Mouse (Mus musculus): ENCODE measurements at regions not wholly inside any gene's neighbourhood (a gene's known extent, or its start where the extent isn't known, plus 50 kb on each side); places are given as distances from the start of the nearest gene placed in this dataset.

- Histone ChIP-seq H3K79me2 (ENCODE audit: control insufficient read depth, insufficient read depth, low read length) (no peaks in the 10 kb centered on the region), H3K27ac (replicated peaks; ENCODE audit: insufficient read depth, low read depth, low read length) (no peak overlapping the region), H3K36me3 (ENCODE audit: control insufficient read depth, insufficient read depth, low read length) (no peaks in the 10 kb centered on the region), H3K9ac (ENCODE audit: low read depth, low read length) (no peak overlapping the region), H3K4me1 (ENCODE audit: control insufficient read depth, insufficient read depth, low read length) (no peaks in the 10 kb centered on the region), H3K27me3 (ENCODE audit: control insufficient read depth, insufficient read depth, low read length) (no peaks in the 10 kb centered on the region), H3K4me3 (ENCODE audit: insufficient read depth, low read depth, low read length) (no peak overlapping the region)
- 78% methylated on average over 3 of the region's 3 CpGs for WGBS
- no peak for TF ChIP-seq POLR2A (IDR thresholded peaks at IDR 0.05; ENCODE audit: extremely low read depth, insufficient read depth, low read length)
- no peak for TF ChIP-seq CTCF (IDR thresholded peaks at IDR 0.05; ENCODE audit: low read depth, low read length)
- no peak for DNase-seq (ENCODE audit: extremely low read depth, low read depth, low spot score)
Observed at GRCm38 (mm10) chr15:37166744-37167143, 159.2 kb upstream of the Zfp706 start.

GRCm38 (mm10) chr15:37165887-37166507 lies 158.4 kb upstream of the Zfp706 start:
- H3K9ac ChIP-seq (ENCODE audit: low read depth, low read length) = no peak overlapping the region
- WGBS = 20% methylated on average over 12 of the region's 12 CpGs
- H3K79me2 ChIP-seq (ENCODE audit: control insufficient read depth, insufficient read depth, low read length) = no peaks in the 10 kb centered on the region
- H3K27ac ChIP-seq (replicated peaks; ENCODE audit: insufficient read depth, low read depth, low read length) = no peak overlapping the region
- H3K36me3 ChIP-seq (ENCODE audit: control insufficient read depth, insufficient read depth, low read length) = no peaks in the 10 kb centered on the region
- H3K4me3 ChIP-seq (ENCODE audit: insufficient read depth, low read depth, low read length) = no peak overlapping the region
- DNase-seq (ENCODE audit: extremely low read depth, low read depth, low spot score) = no peak
- no peaks in the 10 kb centered on the region for H3K4me1 ChIP-seq (ENCODE audit: control insufficient read depth, insufficient read depth, low read length)
- H3K27me3 ChIP-seq (ENCODE audit: control insufficient read depth, insufficient read depth, low read length) = no peaks in the 10 kb centered on the region
- TF ChIP-seq CTCF (IDR thresholded peaks at IDR 0.05; ENCODE audit: low read depth, low read length) (no peak), POLR2A (IDR thresholded peaks at IDR 0.05; ENCODE audit: extremely low read depth, insufficient read depth, low read length) (no peak)

DNA sequence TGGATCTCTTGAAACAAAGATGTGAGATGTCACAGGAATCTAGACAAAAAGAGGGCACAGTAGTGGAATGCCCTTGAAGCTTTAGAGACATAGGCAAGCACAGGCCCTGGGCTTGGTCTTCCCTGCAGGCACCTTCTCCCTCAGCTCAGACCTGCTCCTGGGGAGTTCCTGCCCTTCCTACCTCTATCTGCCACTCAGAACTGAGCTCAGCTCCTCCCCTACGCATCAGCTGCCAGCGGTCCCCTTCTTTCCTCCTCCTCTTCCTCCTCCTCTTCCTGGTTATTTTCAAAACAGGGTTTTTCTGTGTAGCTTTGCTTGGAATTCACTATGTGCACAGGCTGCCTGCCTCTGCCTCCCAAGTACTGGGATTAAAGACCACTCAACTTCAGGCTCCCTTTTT lies 157.6 kb upstream of the Zfp706 start:
- H3K27me3 ChIP-seq (ENCODE audit: control insufficient read depth, insufficient read depth, low read length) = no peaks in the 10 kb centered on the region
- no peak overlapping the region for H3K27ac ChIP-seq (replicated peaks; ENCODE audit: insufficient read depth, low read depth, low read length)
- TF ChIP-seq CTCF (IDR thresholded peaks at IDR 0.05; ENCODE audit: low read depth, low read length) (no peak), POLR2A (IDR thresholded peaks at IDR 0.05; ENCODE audit: extremely low read depth, insufficient read depth, low read length) (no peak)
- H3K36me3 ChIP-seq (ENCODE audit: control insufficient read depth, insufficient read depth, low read length) = no peaks in the 10 kb centered on the region
- 55% methylated on average over 2 of the region's 2 CpGs for WGBS
- DNase-seq (ENCODE audit: extremely low read depth, low read depth, low spot score) = no peak
- H3K9ac ChIP-seq (ENCODE audit: low read depth, low read length) = no peak overlapping the region
- H3K79me2 ChIP-seq (ENCODE audit: control insufficient read depth, insufficient read depth, low read length) = no peaks in the 10 kb centered on the region
- no peaks in the 10 kb centered on the region for H3K4me1 ChIP-seq (ENCODE audit: control insufficient read depth, insufficient read depth, low read length)
- H3K4me3 ChIP-seq (ENCODE audit: insufficient read depth, low read depth, low read length) = no peak overlapping the region

DNA sequence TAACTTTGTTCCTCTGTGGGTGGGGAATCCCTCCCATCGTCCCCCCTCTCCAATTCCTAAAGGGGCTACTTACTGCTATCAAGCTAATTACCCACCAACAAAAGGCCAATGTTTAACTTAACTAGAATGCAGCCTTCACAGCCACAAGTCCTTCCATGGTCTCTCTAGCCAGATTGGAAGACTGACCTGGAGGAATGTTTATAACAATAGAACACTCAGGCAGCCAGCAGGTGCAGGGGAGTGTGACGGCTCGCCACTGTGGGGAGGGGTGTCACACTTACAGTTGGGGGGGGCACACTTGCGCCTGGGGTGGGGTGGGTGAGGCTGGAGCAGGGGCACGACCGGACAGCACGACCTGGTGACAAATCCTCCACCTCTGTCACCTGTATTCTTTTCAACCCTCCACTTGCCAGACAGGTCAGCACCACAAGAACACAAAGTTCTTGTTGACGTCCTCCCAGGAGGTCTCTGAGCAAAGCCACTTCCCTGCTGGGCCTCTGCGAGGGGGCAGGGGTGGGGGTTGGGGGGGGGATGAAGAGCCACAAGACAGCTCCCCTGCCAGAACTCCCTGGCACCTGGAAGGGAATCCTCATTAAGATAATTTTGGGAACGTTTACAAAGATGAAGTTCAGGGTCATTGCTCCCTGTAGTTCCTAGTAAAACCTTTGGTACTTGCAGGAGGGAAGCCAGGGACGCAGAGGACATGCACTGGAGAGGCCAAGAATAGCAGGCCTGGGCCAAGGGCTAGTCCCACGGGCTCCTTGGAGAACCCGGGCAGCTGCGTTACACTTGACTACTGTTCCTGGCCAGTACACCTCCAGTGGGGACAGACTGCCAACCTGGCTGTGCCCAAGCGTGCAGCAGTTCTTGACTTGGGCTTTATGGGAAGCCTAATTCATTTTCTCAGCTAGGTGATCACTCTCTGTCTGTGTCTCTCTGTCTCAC lies 156.9 kb upstream of the Zfp706 start:
- no peaks in the 10 kb centered on the region for H3K36me3 ChIP-seq (ENCODE audit: control insufficient read depth, insufficient read depth, low read length)
- no peak for DNase-seq (ENCODE audit: extremely low read depth, low read depth, low spot score)
- TF ChIP-seq CTCF (IDR thresholded peaks at IDR 0.05; ENCODE audit: low read depth, low read length) (no peak), POLR2A (IDR thresholded peaks at IDR 0.05; ENCODE audit: extremely low read depth, insufficient read depth, low read length) (no peak)
- H3K4me1 ChIP-seq (ENCODE audit: control insufficient read depth, insufficient read depth, low read length) = no peaks in the 10 kb centered on the region
- WGBS = 35% methylated on average over 15 of the region's 15 CpGs
- H3K27me3 ChIP-seq (ENCODE audit: control insufficient read depth, insufficient read depth, low read length) = no peaks in the 10 kb centered on the region
- H3K79me2 ChIP-seq (ENCODE audit: control insufficient read depth, insufficient read depth, low read length) = no peaks in the 10 kb centered on the region
- no peak overlapping the region for H3K9ac ChIP-seq (ENCODE audit: low read depth, low read length)
- no peak overlapping the region for H3K4me3 ChIP-seq (ENCODE audit: insufficient read depth, low read depth, low read length)
- H3K27ac ChIP-seq (replicated peaks; ENCODE audit: insufficient read depth, low read depth, low read length) = no peak overlapping the region

DNA sequence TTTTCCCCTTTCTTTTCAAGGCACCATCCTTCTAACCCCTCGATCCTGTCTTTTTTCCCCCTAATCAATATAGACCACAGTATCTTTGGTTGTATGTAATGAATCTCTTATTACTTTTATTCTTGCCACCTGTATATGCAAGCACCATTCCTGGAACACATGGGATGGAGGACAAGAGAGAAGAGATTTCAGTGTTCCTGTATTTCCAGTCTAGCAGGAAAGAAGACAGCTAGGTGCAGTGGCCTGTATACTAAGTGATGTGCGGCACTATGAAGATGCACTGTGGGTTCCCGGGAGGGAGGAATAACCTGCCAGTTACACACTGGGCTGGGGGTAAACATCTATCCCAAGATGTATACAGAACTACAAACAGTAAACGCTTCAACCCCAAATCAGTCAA lies 152.4 kb upstream of the Zfp706 start:
- WGBS = 78% methylated on average over 4 of the region's 4 CpGs
- Histone ChIP-seq H3K4me3 (ENCODE audit: insufficient read depth, low read depth, low read length) (no peak overlapping the region), H3K79me2 (ENCODE audit: control insufficient read depth, insufficient read depth, low read length) (no peaks in the 10 kb centered on the region), H3K36me3 (ENCODE audit: control insufficient read depth, insufficient read depth, low read length) (no peaks in the 10 kb centered on the region), H3K9ac (ENCODE audit: low read depth, low read length) (no peak overlapping the region), H3K4me1 (ENCODE audit: control insufficient read depth, insufficient read depth, low read length) (no peaks in the 10 kb centered on the region), H3K27me3 (ENCODE audit: control insufficient read depth, insufficient read depth, low read length) (no peaks in the 10 kb centered on the region), H3K27ac (replicated peaks; ENCODE audit: insufficient read depth, low read depth, low read length) (no peak overlapping the region)
- no peak for TF ChIP-seq POLR2A (IDR thresholded peaks at IDR 0.05; ENCODE audit: extremely low read depth, insufficient read depth, low read length)
- TF ChIP-seq CTCF (IDR thresholded peaks at IDR 0.05; ENCODE audit: low read depth, low read length) = no peak
- DNase-seq (ENCODE audit: extremely low read depth, low read depth, low spot score) = no peak

DNA sequence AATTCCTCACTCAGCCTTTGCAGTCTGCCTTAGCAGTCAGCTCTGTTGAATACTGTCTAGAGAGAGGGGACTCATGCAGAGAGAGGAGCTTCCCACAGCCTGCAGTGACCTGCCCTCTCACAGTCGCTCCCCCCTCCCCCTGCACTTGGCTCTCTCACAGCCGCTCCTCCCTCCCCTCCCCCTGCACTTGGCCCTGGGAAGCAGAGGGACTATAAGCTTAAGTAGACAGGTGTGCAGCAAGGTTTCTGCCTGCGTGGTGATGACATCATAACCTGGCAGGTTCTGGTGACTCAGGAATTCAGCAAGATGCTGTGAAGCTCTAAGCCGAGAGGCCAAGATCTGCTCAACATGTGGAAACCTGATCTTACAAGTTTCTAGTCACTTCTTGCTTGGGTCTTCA lies 151.8 kb upstream of the Zfp706 start:
- 17% methylated on average over 4 of the region's 4 CpGs for WGBS
- DNase-seq (ENCODE audit: extremely low read depth, low read depth, low spot score) = no peak
- Histone ChIP-seq H3K4me3 (ENCODE audit: insufficient read depth, low read depth, low read length) (no peak overlapping the region), H3K27ac (replicated peaks; ENCODE audit: insufficient read depth, low read depth, low read length) (no peak overlapping the region), H3K9ac (ENCODE audit: low read depth, low read length) (no peak overlapping the region), H3K79me2 (ENCODE audit: control insufficient read depth, insufficient read depth, low read length) (no peaks in the 10 kb centered on the region), H3K27me3 (ENCODE audit: control insufficient read depth, insufficient read depth, low read length) (no peaks in the 10 kb centered on the region), H3K36me3 (ENCODE audit: control insufficient read depth, insufficient read depth, low read length) (no peaks in the 10 kb centered on the region), H3K4me1 (ENCODE audit: control insufficient read depth, insufficient read depth, low read length) (no peaks in the 10 kb centered on the region)
- TF ChIP-seq CTCF (IDR thresholded peaks at IDR 0.05; ENCODE audit: low read depth, low read length) = no peak
- no peak for TF ChIP-seq POLR2A (IDR thresholded peaks at IDR 0.05; ENCODE audit: extremely low read depth, insufficient read depth, low read length)

All from liver, adult 2 months (tissue).